Mouse (Mus musculus) lung, postnatal 0 days (tissue): Measurements from ENCODE around the gene Reep3. TPM values are rescaled to one million over a fixed set of nuclear protein-coding genes. Genes with fewer than 3 reads are reported as not detected.

Experiments used
- ATAC-seq: fragments of 200-750 bp; cut with Nextera tagmentation; 2 replicates; pipeline ENCODE4 v1.8.0; 2017; ENCODE audit warnings: moderate library complexity
- DNase-seq: peaks from one replicate; pipeline ENCODE4 v3.0.0-alpha.2; 2016; ENCODE audit warnings: low spot score
- H3K27ac ChIP-seq: fragments of 300-500 bp; sonication (generic); 2 replicates; pipeline ENCODE4 v1.5.1; 2014; ENCODE audit warnings: antibody characterized with exemption, mild to moderate bottlenecking, low read length, mixed read lengths
- H3K27me3 ChIP-seq: fragments of 300-500 bp; sonication (generic); replicated peaks from 2 replicates; pipeline ENCODE4 v1.6.1; 2014; ENCODE audit warnings: low read length, mixed read lengths; ENCODE audit not compliant: insufficient read depth
- H3K36me3 ChIP-seq: fragments of 300-500 bp; sonication (generic); 2 replicates; pipeline ENCODE4 v1.6.1; 2014; ENCODE audit warnings: low read length, mixed read lengths; ENCODE audit not compliant: insufficient read depth
- H3K4me1 ChIP-seq: fragments of 300-500 bp; sonication (generic); 2 replicates; pipeline ENCODE4 v1.6.1; 2014; ENCODE audit warnings: antibody characterized with exemption, low read depth, low read length, mixed read lengths; ENCODE audit not compliant: insufficient read depth
- H3K4me2 ChIP-seq: fragments of 300-500 bp; sonication (generic); replicated peaks from 2 replicates; pipeline ENCODE4 v1.6.1; 2014; ENCODE audit warnings: low read depth, mild to moderate bottlenecking, low read length, moderate library complexity, mixed read lengths
- H3K4me3 ChIP-seq: fragments of 300-500 bp; sonication (generic); 2 replicates; pipeline ENCODE4 v1.5.1; 2014; ENCODE audit warnings: low read depth, low read length
- H3K9ac ChIP-seq: fragments of 300-500 bp; sonication (generic); replicated peaks from 2 replicates; pipeline ENCODE4 v1.6.1; 2014; ENCODE audit warnings: low read depth, mild to moderate bottlenecking
- H3K9me3 ChIP-seq: fragments of 300-500 bp; sonication (generic); 2 replicates; pipeline ENCODE4 v1.6.1; 2016; ENCODE audit warnings: low read length, mixed read lengths
- CTCF ChIP-seq: IDR thresholded peaks from 2 replicates; pipeline ENCODE4 v1.5.1; 2016; ENCODE audit warnings: antibody characterized with exemption, mild to moderate bottlenecking
- EP300 ChIP-seq: IDR thresholded peaks from 2 replicates; pipeline ENCODE4 v1.6.1; 2016; ENCODE audit warnings: antibody characterized with exemption, mild to moderate bottlenecking, control low read depth
- WGBS: fragments of 180-500 bp; shearing (Covaris S2); extraction: QIAGEN DNeasy Blood & Tissue Kit; methylation state at CpG from one replicate; pipeline ENCODE4 v1.1.7; 2014; 5-methylcytosine and 5-hydroxymethylcytosine counted together
- polyA plus RNA-seq: library from polyadenylated mRNA; unstranded; fragments of >200 nt; fragmentation: Nextera tagmentation; extraction: Ambion mirVana; gene quantifications from 2 replicates; pipeline ENCODE4 v1.2.1, GENCODE M21; 2015

Reep3 gene
- polyA plus RNA-seq, 1 experiment from 2014 or later: 38.4 TPM

- H3K4me1 ChIP-seq: no peaks in the 10 kb centered on the region; the same call in 1 of the 2 replicates
- no peak overlapping the region for H3K4me3 ChIP-seq
- peak; percentile 65 for ATAC-seq
- DNase-seq: peak; percentile 83
- TF ChIP-seq EP300 (peak; percentile 68), CTCF (no peak)
- 70% methylated on average over 18 of the region's 18 CpGs for WGBS
- no peaks in the 10 kb centered on the region for H3K27me3 ChIP-seq
- no peaks in the 10 kb centered on the region for H3K36me3 ChIP-seq
- H3K4me2 ChIP-seq: no peak overlapping the region
- no peaks in the 10 kb centered on the region for H3K9me3 ChIP-seq
- no peak overlapping the region for H3K9ac ChIP-seq
- H3K27ac ChIP-seq: 0 out of 2 replicates have a peak overlapping the region, but pooled peaks have one; percentile 32
Measured at GRCm38 (mm10) chr10:67047712-67048645, 48.8 kb downstream of the Reep3 start.

- H3K4me3 ChIP-seq: no peak overlapping the region
- H3K4me1 ChIP-seq: no peaks in the 10 kb centered on the region; the same call in 1 of the 2 replicates
- no peak overlapping the region for H3K4me2 ChIP-seq
- H3K9me3 ChIP-seq: no peaks in the 10 kb centered on the region
- H3K27me3 ChIP-seq: no peaks in the 10 kb centered on the region
- ATAC-seq (no peak), DNase-seq (no peak)
- H3K9ac ChIP-seq: no peak overlapping the region
- H3K36me3 ChIP-seq: no peaks in the 10 kb centered on the region
- H3K27ac ChIP-seq: no peak overlapping the region
- TF ChIP-seq CTCF: no peak
- TF ChIP-seq EP300: no peak
- WGBS: 81% methylated on average over 12 of the region's 12 CpGs
Measured at GRCm38 (mm10) chr10:67045192-67045899, 51.4 kb downstream of the Reep3 start.

GRCm38 (mm10) chr10:67044346-67044745, 52.4 kb downstream of the Reep3 start:
- no peaks in the 10 kb centered on the region; the same call in 1 of the 2 replicates for H3K4me1 ChIP-seq

GRCm38 (mm10) chr10:67043236-67043635, 53.5 kb downstream of the Reep3 start:
- no peaks in the 10 kb centered on the region; the same call in 1 of the 2 replicates for H3K4me1 ChIP-seq
- H3K27ac ChIP-seq: 0 out of 2 replicates have a peak overlapping the region, but pooled peaks have one; percentile 39
- H3K9me3 ChIP-seq: no peaks in the 10 kb centered on the region
- H3K36me3 ChIP-seq: no peaks in the 10 kb centered on the region
- 67% methylated on average over 7 of the region's 7 CpGs for WGBS
- TF ChIP-seq EP300 (no peak), CTCF (no peak)
- H3K4me3 ChIP-seq: no peak overlapping the region
- no peaks in the 10 kb centered on the region for H3K27me3 ChIP-seq
- ATAC-seq: peak; percentile 37; the same call in 1 of the 2 replicates
- DNase-seq: peak; percentile 41
- H3K4me2 ChIP-seq: no peak overlapping the region
- no peak overlapping the region for H3K9ac ChIP-seq

More at GRCm38 (mm10) chr10:67044346-67044745, 52.4 kb downstream of the Reep3 start:
- 44% methylated on average over 5 of the region's 5 CpGs for WGBS
- Histone ChIP-seq H3K27me3 (no peaks in the 10 kb centered on the region), H3K9ac (no peak overlapping the region), H3K27ac (no peak overlapping the region), H3K9me3 (no peaks in the 10 kb centered on the region), H3K36me3 (no peaks in the 10 kb centered on the region), H3K4me2 (no peak overlapping the region), H3K4me3 (no peak overlapping the region)
- DNase-seq (no peak), ATAC-seq (no peak)
- TF ChIP-seq EP300 (no peak), CTCF (no peak)

GRCm38 (mm10) chr10:67040410-67040809, 56.3 kb downstream of the Reep3 start:
- Histone ChIP-seq H3K27ac (no peak overlapping the region), H3K4me1 (no peaks in the 10 kb centered on the region), H3K9me3 (no peaks in the 10 kb centered on the region), H3K9ac (no peak overlapping the region), H3K36me3 (no peaks in the 10 kb centered on the region), H3K4me2 (no peak overlapping the region), H3K27me3 (no peaks in the 10 kb centered on the region), H3K4me3 (no peak overlapping the region)
- no peak for DNase-seq
- WGBS: 95% methylated on average over 3 of the region's 3 CpGs
- TF ChIP-seq CTCF: no peak
- TF ChIP-seq EP300: no peak
- no peak for ATAC-seq

- H3K27ac ChIP-seq: no peak overlapping the region
- H3K9me3 ChIP-seq: no peaks in the 10 kb centered on the region
- no peaks in the 10 kb centered on the region for H3K27me3 ChIP-seq
- no peaks in the 10 kb centered on the region for H3K36me3 ChIP-seq
- TF ChIP-seq EP300 (no peak), CTCF (no peak)
- no peak overlapping the region for H3K4me3 ChIP-seq
- H3K4me2 ChIP-seq: no peak overlapping the region
- H3K4me1 ChIP-seq: no peaks in the 10 kb centered on the region
- 76% methylated on average over 17 of the region's 17 CpGs for WGBS
- ATAC-seq (peak; percentile 35; the same call in 1 of the 2 replicates), DNase-seq (no peak)
- H3K9ac ChIP-seq: no peak overlapping the region
Measured at GRCm38 (mm10) chr10:67039001-67039400, 57.7 kb downstream of the Reep3 start.
